Mouse (Mus musculus) myocyte (in vitro differentiated cells): ENCODE data around the gene Gm20425.

Source experiments
- CEBPB ChIP-seq: IDR thresholded peaks from 2 replicates; pipeline ENCODE4 v1.6.1; 2011; ENCODE audit warnings: mild to moderate bottlenecking, moderate library complexity; ENCODE audit not compliant: poor library complexity, insufficient read depth, severe bottlenecking
- E2F4 ChIP-seq: IDR thresholded peaks from one replicate; pipeline ENCODE4 v1.6.1; 2011; ENCODE audit warnings: mild to moderate bottlenecking, control low read depth, moderate library complexity; ENCODE audit not compliant: insufficient read depth
- MYOG ChIP-seq, 3 experiments: IDR thresholded peaks; one replicate each; pipeline ENCODE4 v1.6.1; 2011; ENCODE audit warnings: control low read depth in 2 of 3, low read depth in 2 of 3, mild to moderate bottlenecking in 2 of 3; ENCODE audit not compliant: insufficient read length in 2 of 3, control insufficient read depth in 1 of 3, insufficient read depth in 1 of 3
- POLR2A ChIP-seq: IDR thresholded peaks from one replicate; pipeline ENCODE4 v1.6.1; 2011; ENCODE audit warnings: low read depth, mild to moderate bottlenecking, control low read depth, moderate library complexity; ENCODE audit not compliant: insufficient read length
- SRF ChIP-seq: IDR thresholded peaks from one replicate; pipeline ENCODE4 v1.6.1; 2011; ENCODE audit warnings: low read depth; ENCODE audit not compliant: control insufficient read depth, insufficient read length
- TCF12 ChIP-seq: IDR thresholded peaks from one replicate; pipeline ENCODE4 v1.6.1; 2011; ENCODE audit warnings: mild to moderate bottlenecking, control low read depth; ENCODE audit not compliant: poor library complexity, insufficient read depth, severe bottlenecking
- USF1 ChIP-seq: IDR thresholded peaks from one replicate; pipeline ENCODE4 v1.6.1; 2011; ENCODE audit warnings: low read depth, mild to moderate bottlenecking, control low read depth, moderate library complexity

DNA sequence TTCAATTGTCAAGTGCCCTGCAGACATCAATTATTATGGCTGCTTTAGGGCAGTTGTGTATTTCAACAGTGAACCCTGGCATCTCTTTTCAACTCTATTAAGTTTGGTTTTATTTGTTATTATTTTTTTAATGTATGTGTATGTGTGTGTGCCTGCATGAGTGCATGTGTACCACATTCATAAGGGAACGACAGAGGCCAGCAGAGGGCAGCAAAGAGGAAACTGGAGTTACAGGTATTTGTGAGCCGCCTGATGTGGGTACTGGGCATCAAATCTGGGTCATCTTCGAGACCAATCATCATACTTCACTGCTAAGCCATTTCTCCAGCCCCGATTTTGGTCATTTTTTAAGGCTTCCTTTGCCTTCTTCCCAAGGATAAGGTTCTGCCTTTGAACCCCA lies 35.7 kb upstream of the Gm20425 start:
- TF ChIP-seq POLR2A (no peak), MYOG (IDR thresholded peaks at IDR 0.05; ENCODE audit: control insufficient read depth in 1 of 3, insufficient read depth in 1 of 3, insufficient read length in 2 of 3, low read depth in 2 of 3) (no peak), USF1 (no peak), E2F4 (no peak), CEBPB (no peak), SRF (no peak), TCF12 (no peak)
